Mouse (Mus musculus) MEL (cell line): Measurements from ENCODE around the gene Klhl33.
"Not testable (repeated sequence)": the region's sequence is repeated elsewhere in the genome, so short reads cannot be mapped to it uniquely, and the experiment has no call there.

ENCODE experiments used
- BHLHE40 ChIP-seq: IDR thresholded peaks from 2 replicates; pipeline ENCODE4 v1.6.1; 2012; ENCODE audit warnings: low read depth, mild to moderate bottlenecking, inconsistent platforms, low read length, improper control_type of control experiment, borderline replicate concordance
- CTCF ChIP-seq, 3 experiments: IDR thresholded peaks in 2 of 3; conservative IDR thresholded peaks in 1 of 3; 2 replicates each; pipeline ENCODE4 v1.5.1; 2011 to 2012; ENCODE audit warnings: low read length in 3 of 3, low read depth in 2 of 3, mild to moderate bottlenecking in 2 of 3, improper control_type of control experiment in 1 of 3, inconsistent platforms in 1 of 3, mixed read lengths in 1 of 3, moderate library complexity in 1 of 3; ENCODE audit not compliant: control insufficient read depth in 1 of 3, insufficient read depth in 1 of 3, poor library complexity in 1 of 3, severe bottlenecking in 1 of 3
- E2F4 ChIP-seq: IDR thresholded peaks from 2 replicates; pipeline ENCODE4 v1.6.1; 2011; ENCODE audit warnings: low read depth, low read length, improper control_type of control experiment, borderline replicate concordance
- GABPA ChIP-seq: IDR thresholded peaks from 2 replicates; pipeline ENCODE4 v1.6.1; 2012; ENCODE audit warnings: low read depth, mild to moderate bottlenecking, inconsistent platforms, low read length, improper control_type of control experiment, moderate library complexity
- GATA1 ChIP-seq: IDR thresholded peaks from 2 replicates; pipeline ENCODE4 v1.6.1; 2011; ENCODE audit warnings: low read depth, low read length, improper control_type of control experiment
- KAT2A ChIP-seq: conservative IDR thresholded peaks from 2 replicates; pipeline ENCODE4 v1.6.1; 2012; ENCODE audit warnings: low read depth, low read length, improper control_type of control experiment, inconsistent platforms
- MAFK ChIP-seq: IDR thresholded peaks from 2 replicates; pipeline ENCODE4 v1.6.1; 2011; ENCODE audit warnings: low read depth, mild to moderate bottlenecking, low read length, improper control_type of control experiment, borderline replicate concordance
- NELFE ChIP-seq: IDR thresholded peaks from 2 replicates; pipeline ENCODE4 v1.6.1; 2011; ENCODE audit warnings: low read depth, low read length, improper control_type of control experiment
- POLR2A ChIP-seq, 2 experiments: IDR thresholded peaks; 2 replicates each; pipeline ENCODE4 v1.6.1; 2011 to 2012; ENCODE audit warnings: low read length in 2 of 2, mild to moderate bottlenecking in 2 of 2, control low read depth in 1 of 2, improper control_type of control experiment in 1 of 2, low read depth in 1 of 2, moderate library complexity in 1 of 2; ENCODE audit not compliant: control insufficient read depth in 1 of 2, insufficient read depth in 1 of 2, poor library complexity in 1 of 2
- POLR2AphosphoS2 ChIP-seq: IDR thresholded peaks from 2 replicates; pipeline ENCODE4 v1.6.1; 2011; ENCODE audit warnings: low read length, improper control_type of control experiment
- SMC3 ChIP-seq: IDR thresholded peaks from 2 replicates; pipeline ENCODE4 v1.6.1; 2011; ENCODE audit warnings: low read depth, low read length, improper control_type of control experiment
- ZC3H11A ChIP-seq: IDR thresholded peaks from 2 replicates; pipeline ENCODE4 v1.6.1; 2012; ENCODE audit warnings: low read depth, mild to moderate bottlenecking, inconsistent platforms, low read length, improper control_type of control experiment

DNA sequence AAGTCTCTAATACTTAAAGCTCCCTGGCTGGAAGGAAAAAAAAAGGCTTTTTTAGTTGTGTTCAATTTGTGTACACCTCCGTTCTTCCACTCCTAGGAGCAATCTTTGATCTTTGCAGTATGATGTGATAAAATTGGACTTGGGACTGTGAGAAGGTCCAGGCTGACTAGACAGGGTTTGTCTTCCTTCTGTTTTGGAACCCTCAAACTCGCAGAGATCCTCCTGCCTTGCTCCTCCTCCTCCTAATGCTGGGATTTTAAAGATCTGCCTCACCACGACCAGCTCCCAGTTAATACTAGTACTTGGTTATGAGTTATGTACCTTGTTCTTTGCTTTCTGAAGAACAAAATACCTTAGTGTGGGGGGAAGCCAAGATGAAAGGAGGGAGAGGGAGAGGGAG is 48.2 kb upstream of the Klhl33 start:
- not testable (repeated sequence) for TF ChIP-seq E2F4; CTCF (IDR thresholded peaks at IDR 0.05 in 2 of 3, conservative IDR thresholded peaks at IDR 0.05 in 1 of 3; ENCODE audit: control insufficient read depth in 1 of 3, insufficient read depth in 1 of 3, low read depth in 2 of 3, low read length in 3 of 3, poor library complexity in 1 of 3, severe bottlenecking in 1 of 3); MAFK; SMC3; ZC3H11A; GABPA; POLR2AphosphoS2; GATA1; POLR2A (IDR thresholded peaks at IDR 0.05; ENCODE audit: control insufficient read depth in 1 of 2, insufficient read depth in 1 of 2, low read depth in 1 of 2, low read length in 2 of 2, poor library complexity in 1 of 2); KAT2A; BHLHE40; NELFE
